Mouse (Mus musculus) stomach, postnatal 0 days (tissue): ENCODE measurements around the gene Endou. TPM values are rescaled to one million over a fixed set of nuclear protein-coding genes. Genes with fewer than 3 reads are reported as not detected.

Experiments
- ATAC-seq: fragments of 200-750 bp; cut with Nextera tagmentation; 2 replicates; pipeline ENCODE4 v1.8.0; 2017; ENCODE audit not compliant: low FRiP score, low TSS enrichment
- DNase-seq: peaks from one replicate; pipeline ENCODE4 v3.0.0-alpha.2; 2016; ENCODE audit warnings: low spot score
- H3K27ac ChIP-seq: fragments of 300-500 bp; sonication (generic); replicated peaks from 2 replicates; pipeline ENCODE4 v1.5.1; 2014; ENCODE audit warnings: mild to moderate bottlenecking, control low read depth
- H3K27me3 ChIP-seq: fragments of 300-500 bp; sonication (generic); 2 replicates; pipeline ENCODE4 v1.6.1; 2014; ENCODE audit warnings: low read length; ENCODE audit not compliant: control insufficient read depth, insufficient read depth
- H3K36me3 ChIP-seq: fragments of 300-500 bp; sonication (generic); 2 replicates; pipeline ENCODE4 v1.6.1; 2014; ENCODE audit warnings: low read length, mixed read lengths; ENCODE audit not compliant: control insufficient read depth, insufficient read depth
- H3K4me1 ChIP-seq: fragments of 300-500 bp; sonication (generic); replicated peaks from 2 replicates; pipeline ENCODE4 v1.6.1; 2014; ENCODE audit warnings: antibody characterized with exemption; ENCODE audit not compliant: control insufficient read depth, insufficient read depth
- H3K4me2 ChIP-seq: fragments of 300-500 bp; sonication (generic); replicated peaks from 2 replicates; pipeline ENCODE4 v1.6.1; 2014; ENCODE audit warnings: low read depth, mild to moderate bottlenecking, control low read depth, moderate library complexity
- H3K4me3 ChIP-seq: fragments of 300-500 bp; sonication (generic); 2 replicates; pipeline ENCODE4 v1.5.1; 2014; ENCODE audit warnings: low read depth, low read length, control low read depth
- H3K9ac ChIP-seq: fragments of 300-500 bp; sonication (generic); 2 replicates; pipeline ENCODE4 v1.6.1; 2014; ENCODE audit warnings: mild to moderate bottlenecking, low read length, control low read depth, mixed read lengths
- H3K9me3 ChIP-seq: fragments of 300-500 bp; sonication (generic); 2 replicates; pipeline ENCODE4 v1.6.1; 2016; ENCODE audit warnings: low read length; ENCODE audit not compliant: control insufficient read depth
- CTCF ChIP-seq: IDR thresholded peaks from 2 replicates; pipeline ENCODE4 v1.5.1; 2016; ENCODE audit warnings: antibody characterized with exemption, low read depth, mild to moderate bottlenecking, moderate library complexity
- EP300 ChIP-seq: optimal IDR thresholded peaks from 2 replicates; pipeline ENCODE3; 2016; ENCODE audit warnings: antibody characterized with exemption
- WGBS: fragments of 180-500 bp; shearing (Covaris S2); extraction: QIAGEN DNeasy Blood & Tissue Kit; methylation state at CpG from one replicate; pipeline ENCODE4 v1.1.7; 2014; 5-methylcytosine and 5-hydroxymethylcytosine counted together
- polyA plus RNA-seq: library from polyadenylated mRNA; unstranded; fragments of >200 nt; fragmentation: Nextera tagmentation; extraction: Ambion mirVana; gene quantifications from 2 replicates; pipeline ENCODE4 v1.2.1, GENCODE M21; 2015

Gene Endou
- polyA plus RNA-seq, 1 experiment from 2014 or later, result 37.0 TPM

- ATAC-seq, result no peak
- 61% methylated on average over 5 of the region's 5 CpGs for WGBS
These were observed 42.8 kb upstream of the Endou start for GRCm38 (mm10) chr15:97773961-97774370.

DNA sequence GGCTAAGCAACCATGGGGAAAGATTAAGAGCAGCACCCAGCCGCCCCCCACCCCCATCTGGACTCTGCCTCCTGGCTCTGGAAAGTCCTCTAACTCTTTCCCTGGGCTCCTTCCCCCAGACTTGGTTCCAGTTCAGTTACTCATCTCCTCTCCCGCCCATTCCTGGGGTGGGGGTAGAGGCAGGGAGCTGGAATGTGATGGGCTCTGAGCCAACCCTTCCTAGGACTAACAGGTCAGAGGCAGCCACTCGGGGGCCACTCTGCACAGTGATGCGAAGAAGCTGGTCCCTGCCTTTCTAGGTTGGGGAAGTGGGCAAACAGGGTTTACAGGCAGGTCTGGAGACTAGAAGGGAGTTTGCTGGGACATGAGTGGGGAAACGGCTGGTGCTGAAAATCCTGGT is 42.0 kb upstream of the Endou start:
- TF ChIP-seq EP300 (no peak), CTCF (no peak)
- Histone ChIP-seq H3K4me2 (no peak overlapping the region), H3K27me3 (no peaks in the 10 kb centered on the region), H3K4me1 (peaks cover 2% of the 10 kb centered on the region; the same call in 1 of the 2 replicates), H3K27ac (peak overlapping the region; percentile 56; the same call in 1 of the 2 replicates), H3K9me3 (no peaks in the 10 kb centered on the region), H3K36me3 (no peaks in the 10 kb centered on the region), H3K4me3 (no peak overlapping the region), H3K9ac (no peak overlapping the region)
- 10% methylated on average over 5 of the region's 5 CpGs for WGBS
- peak; percentile 58 for DNase-seq
- peak; percentile 48; the same call in 1 of the 2 replicates for ATAC-seq

More at GRCm38 (mm10) chr15:97773961-97774370, 42.8 kb upstream of the Endou start:
- no peaks in the 10 kb centered on the region for H3K9me3 ChIP-seq
- no peaks in the 10 kb centered on the region for H3K27me3 ChIP-seq
- H3K4me3 ChIP-seq, result no peak overlapping the region
- TF ChIP-seq EP300, result no peak
- TF ChIP-seq CTCF, result no peak
- 0 out of 2 replicates have a peak, but pooled peaks cover 2% of the 10 kb centered on the region for H3K4me1 ChIP-seq
- H3K9ac ChIP-seq, result no peak overlapping the region
- H3K27ac ChIP-seq, result peak overlapping the region; percentile 53
- no peaks in the 10 kb centered on the region for H3K36me3 ChIP-seq
- H3K4me2 ChIP-seq, result no peak overlapping the region
- no peak for DNase-seq

DNA sequence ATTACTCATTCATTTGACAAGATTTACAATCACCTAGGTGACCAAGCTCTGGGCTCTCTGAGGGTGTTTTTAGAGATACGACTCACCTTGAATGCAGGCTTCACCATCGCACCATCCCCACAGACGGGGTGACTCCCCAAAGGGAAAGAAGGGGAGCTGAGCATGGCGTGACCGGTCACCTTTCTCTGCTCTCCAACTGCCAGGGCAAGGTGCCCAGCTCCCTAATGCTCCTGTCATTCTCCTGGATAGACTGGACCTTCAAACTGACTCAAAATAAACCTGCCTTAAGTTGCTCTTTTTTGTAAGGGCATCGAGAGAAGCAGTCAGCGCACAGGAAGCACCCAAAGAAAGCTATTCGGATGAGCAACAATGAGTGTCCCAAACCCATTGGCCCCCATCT is 39.1 kb upstream of the Endou start:
- no peak for TF ChIP-seq CTCF
- no peak for TF ChIP-seq EP300
- H3K4me3 ChIP-seq, result no peak overlapping the region
- peaks cover 7% of the 10 kb centered on the region; the same call in 1 of the 2 replicates for H3K4me1 ChIP-seq
- 0 out of 2 replicates have a peak, but pooled peaks cover 2% of the 10 kb centered on the region for H3K27me3 ChIP-seq
- no peak overlapping the region for H3K4me2 ChIP-seq
- H3K36me3 ChIP-seq, result no peaks in the 10 kb centered on the region
- no peak for DNase-seq
- no peak overlapping the region for H3K27ac ChIP-seq
- no peak overlapping the region for H3K9ac ChIP-seq
- 81% methylated on average over 8 of the region's 8 CpGs for WGBS
- no peaks in the 10 kb centered on the region for H3K9me3 ChIP-seq
- ATAC-seq, result no peak

GRCm38 (mm10) chr15:97768192-97768591 is 37.1 kb upstream of the Endou start:
- peak overlapping the region; percentile 89 for H3K4me2 ChIP-seq
- peak overlapping the region; percentile 80 for H3K27ac ChIP-seq
- ATAC-seq (peak; percentile 59), DNase-seq (peak; percentile 64)
- H3K9ac ChIP-seq, result peak overlapping the region; percentile 66
- H3K36me3 ChIP-seq, result no peaks in the 10 kb centered on the region
- WGBS, result 3% methylated on average over 18 of the region's 18 CpGs
- H3K4me3 ChIP-seq, result peak overlapping the region; percentile 50
- no peaks in the 10 kb centered on the region for H3K9me3 ChIP-seq
- H3K4me1 ChIP-seq, result peaks cover 5% of the 10 kb centered on the region; the same call in 1 of the 2 replicates
- TF ChIP-seq EP300 (no peak), CTCF (peak; percentile 52)
- H3K27me3 ChIP-seq, result 0 out of 2 replicates have a peak, but pooled peaks cover 2% of the 10 kb centered on the region

DNA sequence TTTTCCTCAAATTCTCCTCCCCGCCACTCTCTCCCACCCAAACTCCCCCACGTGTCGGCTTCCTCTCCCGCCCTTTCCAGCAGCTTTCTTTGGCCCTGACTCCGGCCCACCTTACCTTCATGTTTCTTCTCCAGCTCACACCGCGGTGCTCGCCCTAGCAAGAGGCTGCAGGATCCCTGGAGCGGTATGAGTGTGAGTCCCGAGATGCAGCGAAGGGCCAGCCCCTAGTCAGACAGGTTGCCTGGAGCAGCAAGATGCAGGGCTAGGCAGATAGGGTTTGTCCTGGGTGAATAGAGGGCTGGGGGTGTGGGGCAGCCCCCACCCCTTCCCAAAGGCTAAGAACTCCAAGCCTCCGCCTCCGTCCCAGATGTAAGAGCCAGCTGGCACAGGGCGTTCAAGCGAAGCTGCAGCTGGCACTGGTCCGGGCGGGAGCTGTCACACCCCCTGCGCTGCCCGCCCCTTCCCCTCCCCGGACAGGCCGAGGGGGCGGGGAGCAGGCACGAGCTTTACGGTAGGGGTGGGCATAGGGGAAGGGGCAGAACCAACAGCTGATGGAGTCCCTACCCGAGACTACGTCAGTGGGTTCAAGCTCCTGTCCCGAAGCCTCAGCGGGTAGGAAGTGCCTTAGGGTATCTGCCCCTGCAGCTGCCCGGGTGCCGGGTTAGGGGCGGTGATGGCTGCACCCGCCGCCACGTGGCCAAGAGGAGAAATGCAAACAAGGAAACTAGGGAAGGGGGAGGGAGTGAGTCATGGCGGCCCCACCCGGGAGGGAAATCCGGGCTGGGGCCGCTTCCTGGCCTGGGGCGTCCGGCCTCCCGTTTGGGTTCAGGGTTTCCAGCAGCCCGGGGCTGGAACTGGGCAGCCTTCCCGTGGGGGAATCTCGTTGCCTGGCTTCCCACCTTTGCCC is 36.4 kb upstream of the Endou start, which contains the start of gene Rapgef3:
TSS of gene Rapgef3 (minus strand) at position 693 of the 907 bp plus-strand sequence.
- Histone ChIP-seq H3K4me2 (peak within 1 kb of the TSS; percentile 89), H3K36me3 (no peaks in the 10 kb centered on the region), H3K9ac (peak within 1 kb of the TSS; percentile 66), H3K4me3 (peak within 1 kb of the TSS; percentile 50), H3K9me3 (no peaks in the 10 kb centered on the region), H3K27me3 (0 out of 2 replicates have a peak, but pooled peaks cover 2% of the 10 kb centered on the region), H3K27ac (peak within 1 kb of the TSS; percentile 80), H3K4me1 (peaks cover 4% of the 10 kb centered on the region; the same call in 1 of the 2 replicates)
- TF ChIP-seq EP300, result no peak
- TF ChIP-seq CTCF, result peak; percentile 76
- DNase-seq (peak; percentile 85), ATAC-seq (peak; percentile 86)
- under 1% methylated on average over 42 of the region's 44 CpGs for WGBS
